Comparison of ENCODE assay signal across 8 mouse cellular contexts in genomic region chr7:73588351-73588906, GRCm38 (mm10). TPM values are rescaled to one million over a fixed set of nuclear protein-coding genes. Genes with fewer than 3 reads are reported as not detected.
A peak's percentile ranks its signal among the peaks of the same experiment; 100 is the strongest.
DNase-seq lines count a peak whose midpoint lies in the region; ATAC-seq and TF ChIP-seq lines count a peak whose summit lies in the region.

No protein-coding gene starts in this region.

- 81% methylated on average over 8 of the region's 8 CpGs for WGBS in intestine, embryonic 14.5 days
- 51% methylated on average over 8 of the region's 8 CpGs for WGBS in liver, postnatal 0 days (ENCODE audit: insufficient replicate concordance)

- no peak overlapping the region for H3K4me3 ChIP-seq in left cerebral cortex, adult 2 months
- H3K4me3 ChIP-seq in intestine, embryonic 14.5 days (ENCODE audit: low read depth, low read length), result no peak overlapping the region
- no peak overlapping the region for H3K4me3 ChIP-seq in liver, postnatal 0 days (ENCODE audit: low read depth, low read length)

- TF ChIP-seq CTCF in left cerebral cortex, adult 2 months (IDR thresholded peaks at IDR 0.05), result no peak
- no peak for TF ChIP-seq CTCF in liver, postnatal 0 days (IDR thresholded peaks at IDR 0.05; ENCODE audit: low read depth)

- no peak for DNase-seq in left cerebral cortex, adult 2 months (ENCODE audit: extremely low spot score in 1 of 2, low spot score in 2 of 2)
- no peak for DNase-seq in left cerebral cortex, postnatal 4 days
- no peak for DNase-seq in intestine, embryonic 14.5 days (ENCODE audit: low spot score)
- no peak for DNase-seq in liver, postnatal 0 days
- DNase-seq in cerebellum, adult 8-10 months, result no peak
- no peak for DNase-seq in urinary bladder, postnatal 10 days (ENCODE audit: low spot score)
- DNase-seq in thymus, postnatal 14 days, result no peak

- H3K9ac ChIP-seq in intestine, embryonic 14.5 days (ENCODE audit: low read length), result no peak overlapping the region
- no peak overlapping the region for H3K9ac ChIP-seq in liver, postnatal 0 days (replicated peaks)

- H3K9me3 ChIP-seq in intestine, embryonic 14.5 days (ENCODE audit: control insufficient read depth, low read length), result no peaks in the 10 kb centered on the region
- no peaks in the 10 kb centered on the region for H3K9me3 ChIP-seq in liver, postnatal 0 days (ENCODE audit: low read length)

- intact Hi-C loops in left cerebral cortex, adult 2 months (cut with DNase I), result loop anchor here (1.0 kb wide), 1 partner anchor 30 kb away; no protein-coding TSS in a partner anchor
- intact Hi-C loops in left cerebral cortex, postnatal 4 days (cut with DNase I), result no loop called here

- H3K36me3 ChIP-seq in intestine, embryonic 14.5 days (ENCODE audit: control insufficient read depth, insufficient read depth, low read length), result no peaks in the 10 kb centered on the region
- H3K36me3 ChIP-seq in liver, postnatal 0 days (replicated peaks; ENCODE audit: insufficient read depth, low read length), result no peaks in the 10 kb centered on the region

- peaks cover 44% of the 10 kb centered on the region for H3K4me1 ChIP-seq in intestine, embryonic 14.5 days (replicated peaks; ENCODE audit: control insufficient read depth, insufficient read depth, low read length)
- peaks cover 24% of the 10 kb centered on the region for H3K4me1 ChIP-seq in liver, postnatal 0 days (ENCODE audit: insufficient read depth)

- H3K27me3 ChIP-seq in intestine, embryonic 14.5 days (replicated peaks; ENCODE audit: control insufficient read depth, insufficient read depth, low read length), result no peaks in the 10 kb centered on the region
- H3K27me3 ChIP-seq in liver, postnatal 0 days (ENCODE audit: insufficient read depth, low read length), result no peaks in the 10 kb centered on the region

- peak overlapping the region; percentile 87 for H3K27ac ChIP-seq in left cerebral cortex, adult 2 months
- peak overlapping the region; percentile 82 for H3K27ac ChIP-seq in intestine, embryonic 14.5 days (ENCODE audit: low read depth)
- H3K27ac ChIP-seq in liver, postnatal 0 days (ENCODE audit: low read depth), result peak overlapping the region; percentile 98

- TF ChIP-seq EP300 in liver, postnatal 0 days (IDR thresholded peaks at IDR 0.05; ENCODE audit: low read depth), result peak; percentile 90

- peak overlapping the region; percentile 28 for H3K4me2 ChIP-seq in intestine, embryonic 14.5 days (ENCODE audit: low read length)
- H3K4me2 ChIP-seq in liver, postnatal 0 days (ENCODE audit: low read depth, low read length), result no peak overlapping the region

- ATAC-seq in activated CD4-positive, CD25-positive, alpha-beta regulatory T cell, adult 4 months, result peak; percentile 2
- peak; percentile 73 for ATAC-seq in intestine, embryonic 14.5 days (replicated peaks; ENCODE audit: low FRiP score, low TSS enrichment, low read depth)
- ATAC-seq in liver, postnatal 0 days, result peak; percentile 93

RNA-seq across cellular contexts. Expression of gene Chd2, which starts 46.8 kb away (rescaled TPM):
- 10 to 100 TPM; 57.4 to 60.3 TPM for total RNA-seq in left cerebral cortex, adult 2 months (2021)
- total RNA-seq in left cerebral cortex, postnatal 4 days (2021), result 10 to 100 TPM; 52.5 to 57.9 TPM
- polyA plus RNA-seq in activated CD4-positive, CD25-positive, alpha-beta regulatory T cell, adult 4 months (2017; shearing (Covaris generic)), result 100 to 1,000 TPM; 136 to 151 TPM
- polyA plus RNA-seq in intestine, embryonic 14.5 days (2014; fragmentation: Nextera tagmentation; extraction: Ambion mirVana), result 50.5 and 68.2 TPM in 2 replicates
- 14.1 and 17.2 TPM in 2 replicates for polyA plus RNA-seq in liver, postnatal 0 days (2015; fragmentation: Nextera tagmentation; extraction: Ambion mirVana)

Comparison
In these comparisons a context has a peak if more than half of its experiments do, and no peak if none do; other contexts are left out.
1. ATAC-seq: peak in every context shown above with its lines; median percentile 93 in liver, postnatal 0 days; 73 in intestine, embryonic 14.5 days; 2 in activated CD4-positive, CD25-positive, alpha-beta regulatory T cell, adult 4 months.